Mouse (Mus musculus) stomach, postnatal 0 days (tissue): ENCODE measurements around the gene Hadhb. TPM values are rescaled to one million over a fixed set of nuclear protein-coding genes. Genes with fewer than 3 reads are reported as not detected.

Experiments
- ATAC-seq: fragments of 200-750 bp; cut with Nextera tagmentation; 2 replicates; pipeline ENCODE4 v1.8.0; 2017; ENCODE audit not compliant: low FRiP score, low TSS enrichment
- DNase-seq: peaks from one replicate; pipeline ENCODE4 v3.0.0-alpha.2; 2016; ENCODE audit warnings: low spot score
- H3K27ac ChIP-seq: fragments of 300-500 bp; sonication (generic); replicated peaks from 2 replicates; pipeline ENCODE4 v1.5.1; 2014; ENCODE audit warnings: mild to moderate bottlenecking, control low read depth
- H3K27me3 ChIP-seq: fragments of 300-500 bp; sonication (generic); 2 replicates; pipeline ENCODE4 v1.6.1; 2014; ENCODE audit warnings: low read length; ENCODE audit not compliant: control insufficient read depth, insufficient read depth
- H3K36me3 ChIP-seq: fragments of 300-500 bp; sonication (generic); 2 replicates; pipeline ENCODE4 v1.6.1; 2014; ENCODE audit warnings: low read length, mixed read lengths; ENCODE audit not compliant: control insufficient read depth, insufficient read depth
- H3K4me1 ChIP-seq: fragments of 300-500 bp; sonication (generic); replicated peaks from 2 replicates; pipeline ENCODE4 v1.6.1; 2014; ENCODE audit warnings: antibody characterized with exemption; ENCODE audit not compliant: control insufficient read depth, insufficient read depth
- H3K4me2 ChIP-seq: fragments of 300-500 bp; sonication (generic); replicated peaks from 2 replicates; pipeline ENCODE4 v1.6.1; 2014; ENCODE audit warnings: low read depth, mild to moderate bottlenecking, control low read depth, moderate library complexity
- H3K4me3 ChIP-seq: fragments of 300-500 bp; sonication (generic); 2 replicates; pipeline ENCODE4 v1.5.1; 2014; ENCODE audit warnings: low read depth, low read length, control low read depth
- H3K9ac ChIP-seq: fragments of 300-500 bp; sonication (generic); 2 replicates; pipeline ENCODE4 v1.6.1; 2014; ENCODE audit warnings: mild to moderate bottlenecking, low read length, control low read depth, mixed read lengths
- H3K9me3 ChIP-seq: fragments of 300-500 bp; sonication (generic); 2 replicates; pipeline ENCODE4 v1.6.1; 2016; ENCODE audit warnings: low read length; ENCODE audit not compliant: control insufficient read depth
- CTCF ChIP-seq: IDR thresholded peaks from 2 replicates; pipeline ENCODE4 v1.5.1; 2016; ENCODE audit warnings: antibody characterized with exemption, low read depth, mild to moderate bottlenecking, moderate library complexity
- EP300 ChIP-seq: optimal IDR thresholded peaks from 2 replicates; pipeline ENCODE3; 2016; ENCODE audit warnings: antibody characterized with exemption
- WGBS: fragments of 180-500 bp; shearing (Covaris S2); extraction: QIAGEN DNeasy Blood & Tissue Kit; methylation state at CpG from one replicate; pipeline ENCODE4 v1.1.7; 2014; 5-methylcytosine and 5-hydroxymethylcytosine counted together
- polyA plus RNA-seq: library from polyadenylated mRNA; unstranded; fragments of >200 nt; fragmentation: Nextera tagmentation; extraction: Ambion mirVana; gene quantifications from 2 replicates; pipeline ENCODE4 v1.2.1, GENCODE M21; 2015

The Hadhb gene
- polyA plus RNA-seq, 1 experiment from 2014 or later: 350 TPM

- no peak overlapping the region for H3K4me3 ChIP-seq
- ATAC-seq (peak; percentile 45), DNase-seq (peak; percentile 54)
- TF ChIP-seq CTCF: no peak
- no peak for TF ChIP-seq EP300
- peak overlapping the region; percentile 58 for H3K27ac ChIP-seq
- H3K27me3 ChIP-seq: no peaks in the 10 kb centered on the region
- no peaks in the 10 kb centered on the region for H3K9me3 ChIP-seq
- H3K9ac ChIP-seq: no peak overlapping the region
- peak overlapping the region; percentile 39 for H3K4me2 ChIP-seq
- H3K36me3 ChIP-seq: 0 out of 2 replicates have a peak, but pooled peaks cover 3% of the 10 kb centered on the region
- 53% methylated on average over 4 of the region's 4 CpGs for WGBS
- H3K4me1 ChIP-seq: no peaks in the 10 kb centered on the region
These were observed 3.0 kb upstream of the Hadhb start for GRCm38 (mm10) chr5:30152007-30152406.

GRCm38 (mm10) chr5:30152413-30152812 lies 2.6 kb upstream of the Hadhb start:
- no peak overlapping the region for H3K9ac ChIP-seq
- no peaks in the 10 kb centered on the region for H3K4me1 ChIP-seq
- no peak overlapping the region for H3K4me2 ChIP-seq
- H3K27me3 ChIP-seq: no peaks in the 10 kb centered on the region
- H3K4me3 ChIP-seq: no peak overlapping the region
- WGBS: 45% methylated on average over 1 of the region's 1 CpGs
- no peaks in the 10 kb centered on the region for H3K9me3 ChIP-seq
- TF ChIP-seq CTCF: no peak
- TF ChIP-seq EP300: no peak
- DNase-seq (no peak), ATAC-seq (no peak)
- 0 out of 2 replicates have a peak, but pooled peaks cover 3% of the 10 kb centered on the region for H3K36me3 ChIP-seq
- no peak overlapping the region for H3K27ac ChIP-seq

GRCm38 (mm10) chr5:30153222-30153621 lies 1.8 kb upstream of the Hadhb start:
- DNase-seq (no peak), ATAC-seq (no peak)
- Histone ChIP-seq H3K4me2 (0 out of 2 replicates have a peak overlapping the region, but pooled peaks have one; percentile 14), H3K4me3 (no peak overlapping the region), H3K9me3 (no peaks in the 10 kb centered on the region), H3K36me3 (0 out of 2 replicates have a peak, but pooled peaks cover 3% of the 10 kb centered on the region), H3K27me3 (no peaks in the 10 kb centered on the region), H3K4me1 (no peaks in the 10 kb centered on the region), H3K9ac (no peak overlapping the region), H3K27ac (no peak overlapping the region)
- WGBS: 84% methylated on average over 2 of the region's 2 CpGs
- TF ChIP-seq CTCF (no peak), EP300 (no peak)

- peak overlapping the region; percentile 89 for H3K9ac ChIP-seq
- H3K4me2 ChIP-seq: peak overlapping the region; percentile 70
- no peaks in the 10 kb centered on the region for H3K27me3 ChIP-seq
- 14% methylated on average over 4 of the region's 4 CpGs for WGBS
- ATAC-seq (no peak), DNase-seq (no peak)
- H3K27ac ChIP-seq: peak overlapping the region; percentile 95; the same call in 1 of the 2 replicates
- TF ChIP-seq EP300 (no peak), CTCF (no peak)
- H3K4me3 ChIP-seq: peak overlapping the region; percentile 88
- no peaks in the 10 kb centered on the region for H3K4me1 ChIP-seq
- no peaks in the 10 kb centered on the region for H3K9me3 ChIP-seq
- H3K36me3 ChIP-seq: 0 out of 2 replicates have a peak, but pooled peaks cover 3% of the 10 kb centered on the region
These were observed 1.0 kb upstream of the Hadhb start for GRCm38 (mm10) chr5:30154013-30154412.

- WGBS: 0% methylated on average over 31 of the region's 31 CpGs
- DNase-seq (no peak), ATAC-seq (peak; percentile 35)
These were observed 346 bp downstream of the Hadhb start for GRCm38 (mm10) chr5:30155395-30155792.

GRCm38 (mm10) chr5:30155821-30156629 lies 977 bp downstream of the Hadhb start:
- H3K4me2 ChIP-seq: peak overlapping the region; percentile 70
- peak overlapping the region; percentile 95 for H3K27ac ChIP-seq
- H3K4me1 ChIP-seq: no peaks in the 10 kb centered on the region
- DNase-seq (no peak), ATAC-seq (no peak)
- H3K9ac ChIP-seq: peak overlapping the region; percentile 89
- H3K27me3 ChIP-seq: no peaks in the 10 kb centered on the region
- 21% methylated on average over 13 of the region's 13 CpGs for WGBS
- H3K9me3 ChIP-seq: no peaks in the 10 kb centered on the region
- H3K4me3 ChIP-seq: peak overlapping the region; percentile 88
- no peaks in the 10 kb centered on the region for H3K36me3 ChIP-seq
- TF ChIP-seq EP300 (no peak), CTCF (peak; percentile 13; the same call in 1 of the 2 replicates)

More at GRCm38 (mm10) chr5:30155395-30155792, 346 bp downstream of the Hadhb start:
- Histone ChIP-seq H3K27me3 (no peaks in the 10 kb centered on the region), H3K9ac (peak overlapping the region; percentile 89), H3K9me3 (no peaks in the 10 kb centered on the region), H3K4me1 (no peaks in the 10 kb centered on the region), H3K27ac (peak overlapping the region; percentile 95), H3K4me3 (peak overlapping the region; percentile 88), H3K4me2 (peak overlapping the region; percentile 70), H3K36me3 (no peaks in the 10 kb centered on the region)
- no peak for TF ChIP-seq CTCF
- TF ChIP-seq EP300: no peak
